Mouse (Mus musculus) G1E-ER4 (cell line): ENCODE measurements around the gene Anp32b. TPM values are rescaled to one million over a fixed set of nuclear protein-coding genes. Genes with fewer than 3 reads are reported as not detected.
A peak's percentile ranks its signal among the peaks of the same experiment; 100 is the strongest.

Experiments used
- GATA1 ChIP-seq: IDR thresholded peaks from one replicate; pipeline ENCODE4 v1.8.0; 2012; ENCODE audit warnings: low read length, inconsistent platforms
- polyA plus RNA-seq: library from polyadenylated mRNA; stranded (reverse); fragments of >175 nt; gene quantifications from 2 replicates; pipeline ENCODE4 v1.2.3, GENCODE M21; 2012

Gene Anp32b
- polyA plus RNA-seq, 1 experiment: 1,299 TPM

- TF ChIP-seq GATA1: no peak
Observed at GRCm38 (mm10) chr4:46487348-46487747, 36.6 kb downstream of the Anp32b start.

GRCm38 (mm10) chr4:46489028-46489925 is 38.6 kb downstream of the Anp32b start, which contains the start of gene Nans:
Gene Nans, plus strand, starts transcription at chr4:46489248.
- TF ChIP-seq GATA1: no peak

- TF ChIP-seq GATA1: no peak
Observed at GRCm38 (mm10) chr4:46493071-46493470, 42.4 kb downstream of the Anp32b start.

GRCm38 (mm10) chr4:46495543-46495942 is 44.8 kb downstream of the Anp32b start:
- TF ChIP-seq GATA1: no peak

GRCm38 (mm10) chr4:46497286-46497892 is 46.7 kb downstream of the Anp32b start:
- TF ChIP-seq GATA1: no peak

- TF ChIP-seq GATA1: no peak
Observed at GRCm38 (mm10) chr4:46498511-46498910, 47.8 kb downstream of the Anp32b start.

- no peak for TF ChIP-seq GATA1
Observed at GRCm38 (mm10) chr4:46498976-46499375, 48.3 kb downstream of the Anp32b start.

GRCm38 (mm10) chr4:46502606-46503502 is 52.2 kb downstream of the Anp32b start:
- TF ChIP-seq GATA1: no peak

- peak; percentile 8 for TF ChIP-seq GATA1
Observed at GRCm38 (mm10) chr4:46503881-46504280, 53.2 kb downstream of the Anp32b start.

- TF ChIP-seq GATA1: no peak
Observed at GRCm38 (mm10) chr4:46505361-46506057, 54.8 kb downstream of the Anp32b start.

- TF ChIP-seq GATA1: no peak
Observed at GRCm38 (mm10) chr4:46506801-46507610, 56.3 kb downstream of the Anp32b start.

GRCm38 (mm10) chr4:46507736-46508460 is 57.2 kb downstream of the Anp32b start:
- no peak for TF ChIP-seq GATA1

GRCm38 (mm10) chr4:46520491-46520890 is 69.8 kb downstream of the Anp32b start:
- no peak for TF ChIP-seq GATA1

- TF ChIP-seq GATA1: no peak
Observed at GRCm38 (mm10) chr4:46521457-46521856, 70.8 kb downstream of the Anp32b start.

Other genes starting within 250 kb of the Anp32b start
- gene Foxe1, start 107.3 kb upstream of the Anp32b start, polyA plus RNA-seq: not detected in 2 replicates
- gene Trmo, start 61.5 kb upstream of the Anp32b start, polyA plus RNA-seq: 2.4 and 4.3 TPM in 2 replicates
- gene Hemgn, start 37.4 kb upstream of the Anp32b start, polyA plus RNA-seq: 6.7 and 8.3 TPM in 2 replicates
- gene Nans, start 38.3 kb downstream of the Anp32b start, polyA plus RNA-seq: 59.6 and 64.9 TPM in 2 replicates
- gene Trim14, start 85.2 kb downstream of the Anp32b start, polyA plus RNA-seq: 14.9 and 17.9 TPM in 2 replicates
- gene Coro2a, start 151.3 kb downstream of the Anp32b start, polyA plus RNA-seq: 245 and 299 TPM in 2 replicates
- gene Tbc1d2, start 199.3 kb downstream of the Anp32b start, polyA plus RNA-seq: not detected in 2 replicates